Mouse (Mus musculus) forebrain, postnatal 0 days (tissue): Measurements from ENCODE around the gene Parp4. TPM values are rescaled to one million over a fixed set of nuclear protein-coding genes. Genes with fewer than 3 reads are reported as not detected.
A peak's percentile ranks its signal among the peaks of the same experiment; 100 is the strongest.

ENCODE experiments used
- ATAC-seq: fragments of 200-750 bp; cut with Nextera tagmentation; 2 replicates; pipeline ENCODE4 v1.8.0; 2017; ENCODE audit warnings: mild to moderate bottlenecking, moderate library complexity
- DNase-seq: peaks from one replicate; pipeline ENCODE4 v3.0.0-alpha.2; 2015
- H3K27ac ChIP-seq: fragments of 300-500 bp; sonication (generic); 2 replicates; pipeline ENCODE4 v1.5.1; 2014; ENCODE audit warnings: low read depth, mild to moderate bottlenecking, antibody characterized with exemption, low read length, moderate library complexity, mixed read lengths
- H3K27me3 ChIP-seq: fragments of 300-500 bp; sonication (generic); 2 replicates; pipeline ENCODE4 v1.6.1; 2014; ENCODE audit warnings: mild to moderate bottlenecking, low read length, mixed read lengths; ENCODE audit not compliant: insufficient read depth
- H3K36me3 ChIP-seq: fragments of 300-500 bp; sonication (generic); 2 replicates; pipeline ENCODE4 v1.6.1; 2014; ENCODE audit warnings: mild to moderate bottlenecking, moderate library complexity; ENCODE audit not compliant: insufficient read depth
- H3K4me1 ChIP-seq: fragments of 300-500 bp; sonication (generic); 2 replicates; pipeline ENCODE4 v1.6.1; 2014; ENCODE audit warnings: antibody characterized with exemption; ENCODE audit not compliant: insufficient read depth
- H3K4me2 ChIP-seq: fragments of 300-500 bp; sonication (generic); 2 replicates; pipeline ENCODE4 v1.6.1; 2014; ENCODE audit warnings: low read depth, mild to moderate bottlenecking, moderate library complexity
- H3K4me3 ChIP-seq: fragments of 300-500 bp; sonication (generic); 2 replicates; pipeline ENCODE4 v1.5.1; 2014; ENCODE audit warnings: low read depth, low read length, mixed read lengths
- H3K9ac ChIP-seq: fragments of 300-500 bp; sonication (generic); 2 replicates; pipeline ENCODE4 v1.6.1; 2014; ENCODE audit warnings: mild to moderate bottlenecking
- H3K9me3 ChIP-seq: fragments of 300-500 bp; sonication (generic); 2 replicates; pipeline ENCODE4 v1.6.1; 2016; ENCODE audit warnings: low read length
- CTCF ChIP-seq: sonication (generic); IDR thresholded peaks from 2 replicates; pipeline ENCODE4 v1.5.1; 2016; ENCODE audit warnings: antibody characterized with exemption, control low read depth, low read depth
- WGBS: fragments of 180-500 bp; shearing (Covaris S2); extraction: QIAGEN DNeasy Blood & Tissue Kit; methylation state at CpG from one replicate; pipeline ENCODE4 v1.1.7; 2014; 5-methylcytosine and 5-hydroxymethylcytosine counted together
- polyA plus RNA-seq: library from polyadenylated mRNA; unstranded; fragments of >200 nt; fragmentation: Nextera tagmentation; extraction: Ambion mirVana; gene quantifications from 2 replicates; pipeline ENCODE4 v1.2.1, GENCODE M21; 2015
- total RNA-seq: library from RNA; depleted of rRNA; stranded (reverse); fragments of >200 nt; gene quantifications from 2 replicates; pipeline ENCODE4 v1.2.3, GENCODE M21; 2014; rRNA removed

Gene Parp4
- total RNA-seq (0.77 and 1.3 TPM in 2 replicates), polyA plus RNA-seq (0.60 and 0.80 TPM in 2 replicates)

- H3K4me3 ChIP-seq: peak within 1 kb of the TSS; percentile 34
- H3K9ac ChIP-seq: peak within 1 kb of the TSS; percentile 39
- DNase-seq: peak; percentile 15
- TF ChIP-seq CTCF: no peak
- no peaks in the 10 kb centered on the region for H3K27me3 ChIP-seq
- under 1% methylated on average over 24 of the region's 24 CpGs for WGBS
- H3K36me3 ChIP-seq: no peaks in the 10 kb centered on the region
- H3K27ac ChIP-seq: no peak within 1 kb of the TSS
- ATAC-seq: no peak
- H3K9me3 ChIP-seq: no peaks in the 10 kb centered on the region
- peaks cover 5% of the 10 kb centered on the region; the same call in 1 of the 2 replicates for H3K4me1 ChIP-seq
- peak within 1 kb of the TSS; percentile 55 for H3K4me2 ChIP-seq
Observed at GRCm38 (mm10) chr14:56575416-56575815, at the start of gene Parp4, which contains the start of gene Cenpj. TSS of gene Parp4 (plus strand) at chr14:56575619. TSS of gene Cenpj (minus strand) at chr14:56575425.

- no peak overlapping the region for H3K27ac ChIP-seq
- DNase-seq (no peak), ATAC-seq (no peak)
- no peaks in the 10 kb centered on the region for H3K9me3 ChIP-seq
- no peak for TF ChIP-seq CTCF
- no peak overlapping the region for H3K4me2 ChIP-seq
- H3K36me3 ChIP-seq: peaks cover 28% of the 10 kb centered on the region
- 73% methylated on average over 2 of the region's 2 CpGs for WGBS
- no peaks in the 10 kb centered on the region for H3K27me3 ChIP-seq
- no peaks in the 10 kb centered on the region for H3K4me1 ChIP-seq
- H3K9ac ChIP-seq: no peak overlapping the region
- H3K4me3 ChIP-seq: no peak overlapping the region
Observed at GRCm38 (mm10) chr14:56530788-56531187, 44.6 kb upstream of the Parp4 start.

GRCm38 (mm10) chr14:56544946-56545345 lies 30.5 kb upstream of the Parp4 start:
- DNase-seq: no peak
- no peak overlapping the region for H3K4me3 ChIP-seq
- WGBS: 59% methylated on average over 1 of the region's 1 CpGs

GRCm38 (mm10) chr14:56545491-56545890 lies 29.9 kb upstream of the Parp4 start:
- no peak overlapping the region for H3K9ac ChIP-seq
- 96% methylated on average over 4 of the region's 4 CpGs for WGBS
- H3K36me3 ChIP-seq: peaks cover 6% of the 10 kb centered on the region; the same call in 1 of the 2 replicates
- ATAC-seq (no peak), DNase-seq (no peak)
- no peak overlapping the region for H3K27ac ChIP-seq
- H3K9me3 ChIP-seq: no peaks in the 10 kb centered on the region
- no peak overlapping the region for H3K4me2 ChIP-seq
- TF ChIP-seq CTCF: no peak
- no peaks in the 10 kb centered on the region for H3K4me1 ChIP-seq
- no peaks in the 10 kb centered on the region for H3K27me3 ChIP-seq
- H3K4me3 ChIP-seq: no peak overlapping the region

More at GRCm38 (mm10) chr14:56544946-56545345, 30.5 kb upstream of the Parp4 start:
- Histone ChIP-seq H3K4me1 (no peaks in the 10 kb centered on the region), H3K9ac (no peak overlapping the region), H3K27ac (no peak overlapping the region), H3K36me3 (peaks cover 6% of the 10 kb centered on the region; the same call in 1 of the 2 replicates), H3K27me3 (no peaks in the 10 kb centered on the region), H3K4me2 (no peak overlapping the region), H3K9me3 (no peaks in the 10 kb centered on the region)
- peak; percentile 14 for ATAC-seq
- TF ChIP-seq CTCF: no peak

GRCm38 (mm10) chr14:56550960-56551359 lies 24.5 kb upstream of the Parp4 start:
- DNase-seq (no peak), ATAC-seq (no peak)
- H3K36me3 ChIP-seq: peaks cover 21% of the 10 kb centered on the region
- no peak overlapping the region for H3K4me3 ChIP-seq
- H3K9me3 ChIP-seq: no peaks in the 10 kb centered on the region
- no peaks in the 10 kb centered on the region for H3K4me1 ChIP-seq
- no peak for TF ChIP-seq CTCF
- no peaks in the 10 kb centered on the region for H3K27me3 ChIP-seq
- whole genome bisulfite sequencing: 83% methylated on average over 4 of the region's 4 CpGs
- no peak overlapping the region for H3K9ac ChIP-seq
- H3K27ac ChIP-seq: no peak overlapping the region
- no peak overlapping the region for H3K4me2 ChIP-seq

- Histone ChIP-seq H3K9ac (no peak overlapping the region), H3K27ac (no peak overlapping the region), H3K36me3 (peaks cover 25% of the 10 kb centered on the region), H3K27me3 (no peaks in the 10 kb centered on the region), H3K4me2 (no peak overlapping the region), H3K4me1 (no peaks in the 10 kb centered on the region), H3K4me3 (no peak overlapping the region), H3K9me3 (no peaks in the 10 kb centered on the region)
- ATAC-seq: no peak
- TF ChIP-seq CTCF: no peak
- WGBS: 95% methylated on average over 6 of the region's 6 CpGs
- no peak for DNase-seq
Observed at GRCm38 (mm10) chr14:56552924-56553323, 22.5 kb upstream of the Parp4 start.

GRCm38 (mm10) chr14:56553331-56553730 lies 22.1 kb upstream of the Parp4 start:
- no peak for ATAC-seq
- Histone ChIP-seq H3K4me3 (no peak overlapping the region), H3K9me3 (no peaks in the 10 kb centered on the region), H3K4me2 (no peak overlapping the region), H3K9ac (no peak overlapping the region), H3K27me3 (no peaks in the 10 kb centered on the region), H3K4me1 (no peaks in the 10 kb centered on the region), H3K36me3 (peaks cover 25% of the 10 kb centered on the region), H3K27ac (no peak overlapping the region)
- DNase-seq: no peak
- no peak for TF ChIP-seq CTCF
- 93% methylated on average over 7 of the region's 7 CpGs for WGBS

GRCm38 (mm10) chr14:56554716-56555115 lies 20.7 kb upstream of the Parp4 start:
- 100% methylated on average over 2 of the region's 2 CpGs for WGBS
- Histone ChIP-seq H3K36me3 (peaks cover 25% of the 10 kb centered on the region), H3K27me3 (no peaks in the 10 kb centered on the region), H3K4me3 (no peak overlapping the region), H3K9ac (no peak overlapping the region), H3K4me2 (no peak overlapping the region), H3K4me1 (no peaks in the 10 kb centered on the region), H3K9me3 (no peaks in the 10 kb centered on the region), H3K27ac (no peak overlapping the region)
- no peak for ATAC-seq
- TF ChIP-seq CTCF: no peak
- DNase-seq: no peak
